Mouse (Mus musculus) heart, adult 2 months (tissue): ENCODE results near the gene Slc17a8.

ENCODE experiments used
- CTCF ChIP-seq: fragments of 200-600 bp; IDR thresholded peaks from 2 replicates; pipeline ENCODE4 v1.8.1; 2022; ENCODE audit warnings: antibody characterized with exemption, mild to moderate bottlenecking, moderate library complexity
- EP300 ChIP-seq: fragments of 200-500 bp; IDR thresholded peaks from 2 replicates; pipeline ENCODE4 v1.6.1; 2011; ENCODE audit warnings: low read depth, low read length, control low read depth; ENCODE audit not compliant: insufficient read depth
- POLR2A ChIP-seq: fragments of 200-500 bp; IDR thresholded peaks from 2 replicates; pipeline ENCODE4 v1.6.1; 2011; ENCODE audit warnings: mild to moderate bottlenecking, low read depth, low read length, control low read depth; ENCODE audit not compliant: insufficient read depth

- no peak for TF ChIP-seq CTCF
- TF ChIP-seq POLR2A: no peak
- no peak for TF ChIP-seq EP300
These were observed 31.2 kb downstream of the Slc17a8 start for GRCm38 (mm10) chr10:89589877-89590276.
